Mouse (Mus musculus) liver, embryonic 15.5 days (tissue): ENCODE measurements around the gene Rad54l. TPM values are rescaled to one million over a fixed set of nuclear protein-coding genes. Genes with fewer than 3 reads are reported as not detected.

Source experiments
- ATAC-seq: fragments of 200-750 bp; cut with Nextera tagmentation; 2 replicates; pipeline ENCODE4 v1.8.0; 2017; ENCODE audit warnings: moderate number of reproducible peaks, mild to moderate bottlenecking, moderate library complexity; ENCODE audit not compliant: insufficient read depth
- H3K27ac ChIP-seq: fragments of 300-500 bp; sonication (generic); replicated peaks from 2 replicates; pipeline ENCODE4 v1.5.1; 2015; ENCODE audit warnings: mild to moderate bottlenecking, inconsistent platforms
- H3K27me3 ChIP-seq: fragments of 300-500 bp; sonication (generic); 2 replicates; pipeline ENCODE4 v1.6.1; 2015; ENCODE audit warnings: mild to moderate bottlenecking, inconsistent platforms
- H3K36me3 ChIP-seq: fragments of 300-500 bp; sonication (generic); replicated peaks from 2 replicates; pipeline ENCODE4 v1.6.1; 2015; ENCODE audit warnings: moderate library complexity, mild to moderate bottlenecking, inconsistent platforms
- H3K4me1 ChIP-seq: fragments of 300-500 bp; sonication (generic); replicated peaks from 2 replicates; pipeline ENCODE4 v1.6.1; 2015; ENCODE audit warnings: inconsistent platforms
- H3K4me2 ChIP-seq: fragments of 300-500 bp; sonication (generic); 2 replicates; pipeline ENCODE4 v1.6.1; 2015; ENCODE audit warnings: moderate library complexity, mild to moderate bottlenecking, inconsistent platforms
- H3K4me3 ChIP-seq: fragments of 300-500 bp; sonication (generic); replicated peaks from 2 replicates; pipeline ENCODE4 v1.5.1; 2015; ENCODE audit warnings: mild to moderate bottlenecking, inconsistent platforms
- H3K9ac ChIP-seq: fragments of 300-500 bp; sonication (generic); 2 replicates; pipeline ENCODE4 v1.6.1; 2015; ENCODE audit warnings: moderate library complexity, mild to moderate bottlenecking, inconsistent platforms
- H3K9me3 ChIP-seq: fragments of 300-500 bp; sonication (generic); replicated peaks from 2 replicates; pipeline ENCODE4 v1.6.1; 2016; ENCODE audit warnings: inconsistent platforms
- WGBS: fragments of 180-500 bp; shearing (Covaris S2); methylation state at CpG from one replicate; pipeline ENCODE4 v1.1.7; 2015; ENCODE audit warnings: mixed read lengths; ENCODE audit not compliant: insufficient replicate concordance; 5-methylcytosine and 5-hydroxymethylcytosine counted together
- polyA plus RNA-seq: library from polyadenylated mRNA; unstranded; fragments of >200 nt; fragmentation: Nextera tagmentation; extraction: Ambion mirVana; gene quantifications from 2 replicates; pipeline ENCODE4 v1.2.1, GENCODE M21; 2015

Gene Rad54l
- 26.0 and 26.8 TPM in 2 replicates for polyA plus RNA-seq

DNA sequence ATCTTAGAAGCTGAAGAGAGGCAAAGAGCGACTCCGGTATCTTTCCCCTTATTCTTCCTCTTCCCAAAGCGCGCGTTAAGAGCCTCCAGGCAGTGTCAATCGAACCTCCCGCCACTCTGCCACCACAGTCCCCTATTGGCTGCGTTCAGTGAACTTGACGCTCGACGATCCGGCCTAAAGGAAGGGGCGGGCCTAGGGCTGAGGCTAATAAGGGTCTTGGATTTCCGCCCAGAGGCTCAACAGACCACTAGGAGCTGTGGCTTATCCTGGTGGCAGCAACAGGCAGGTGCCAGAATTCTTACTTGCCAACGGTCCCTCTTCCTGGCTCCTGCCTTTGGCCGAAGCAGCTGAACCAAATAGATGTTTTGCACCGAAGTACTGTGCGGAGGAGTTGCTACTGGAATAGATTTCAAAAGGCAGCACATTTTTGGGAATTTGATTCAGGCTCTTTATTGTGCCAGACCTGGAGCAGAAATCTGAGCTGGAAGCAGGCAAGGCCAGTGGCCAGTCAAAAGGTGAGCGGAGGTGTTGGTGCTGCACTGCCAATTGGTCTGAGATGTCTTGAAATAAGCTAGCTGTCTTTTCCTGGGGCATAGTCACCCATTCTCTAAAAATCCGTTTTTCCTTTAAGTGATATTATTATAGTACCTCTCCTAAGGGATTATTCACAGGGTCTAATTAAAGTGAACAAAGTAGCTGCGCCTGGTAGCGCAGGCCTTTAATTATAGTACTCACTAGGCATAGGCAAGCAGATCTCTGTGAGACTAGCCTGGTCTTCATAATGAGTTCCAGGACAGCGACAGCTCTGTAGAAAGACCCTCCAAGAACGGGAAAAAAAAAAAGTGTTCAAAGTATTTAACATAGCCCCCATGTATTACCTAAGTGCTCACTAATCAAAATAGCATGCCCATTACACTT is at the start of gene Rad54l, which contains the start of gene Pomgnt1:
Gene Rad54l (minus strand): TSS at position 89 of the 918 bp plus-strand sequence.
Gene Pomgnt1 (plus strand): TSS at position 239 of the 918 bp plus-strand sequence.
- Histone ChIP-seq H3K4me1 (peaks cover 45% of the 10 kb centered on the region), H3K27me3 (no peaks in the 10 kb centered on the region), H3K36me3 (peaks cover 16% of the 10 kb centered on the region), H3K9me3 (no peaks in the 10 kb centered on the region), H3K4me3 (peak within 1 kb of the TSS; percentile 77), H3K9ac (peak within 1 kb of the TSS; percentile 74), H3K27ac (peak within 1 kb of the TSS; percentile 83), H3K4me2 (peak within 1 kb of the TSS; percentile 83)
- WGBS = 4% methylated on average over 24 of the region's 24 CpGs
- ATAC-seq = peak; percentile 95

DNA sequence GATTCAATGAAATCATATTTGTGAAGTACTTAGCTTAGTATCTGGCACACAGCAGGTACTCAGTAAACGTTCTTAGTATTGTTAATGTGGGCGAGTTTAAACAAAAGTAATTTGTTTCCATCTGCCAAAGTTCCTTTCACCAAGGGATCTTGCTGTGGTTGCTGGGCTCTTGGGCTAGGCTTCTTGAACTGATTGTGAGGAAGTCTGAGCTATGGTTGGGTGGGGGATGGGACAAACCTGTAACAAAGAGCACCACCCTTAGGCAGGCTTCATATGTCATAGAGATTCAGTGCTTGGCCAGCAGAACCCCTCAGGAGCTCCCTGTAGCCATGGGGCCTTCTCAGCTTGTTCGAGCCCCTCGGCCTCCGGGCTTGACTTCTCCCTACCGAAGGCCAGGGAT is 49.6 kb upstream of the Rad54l start, which contains the start of the genes 1700042G07Rik and Gm49337:
Gene 1700042G07Rik (plus strand): TSS at position 301 of the 400 bp plus-strand sequence.
Gene Gm49337 (plus strand): TSS at position 313 of the 400 bp plus-strand sequence.
- no peak within 1 kb of the TSS for H3K9ac ChIP-seq
- no peak within 1 kb of the TSS for H3K4me2 ChIP-seq
- no peak for ATAC-seq
- no peaks in the 10 kb centered on the region for H3K36me3 ChIP-seq
- H3K27me3 ChIP-seq = peaks cover 16% of the 10 kb centered on the region
- peaks cover 35% of the 10 kb centered on the region for H3K4me1 ChIP-seq
- H3K9me3 ChIP-seq = no peaks in the 10 kb centered on the region
- H3K27ac ChIP-seq = no peak within 1 kb of the TSS
- no peak within 1 kb of the TSS for H3K4me3 ChIP-seq
- WGBS = 70% methylated on average over 6 of the region's 6 CpGs

DNA sequence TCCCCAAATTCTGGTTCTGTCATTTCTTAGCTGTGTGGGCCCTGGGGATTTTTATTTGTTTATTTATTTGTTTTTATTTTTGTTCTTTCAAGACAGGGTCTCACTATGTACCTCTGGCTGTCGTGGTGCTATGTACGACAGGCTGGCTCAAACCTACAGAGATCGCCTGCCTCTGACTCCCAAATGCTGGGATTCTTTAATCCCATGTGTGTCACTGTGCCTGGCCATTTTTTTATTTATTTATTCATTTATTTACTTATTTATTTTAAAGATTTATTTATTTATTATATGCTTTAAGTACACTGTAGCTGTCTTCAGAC is 45.8 kb upstream of the Rad54l start:
- ATAC-seq = no peak
- Histone ChIP-seq H3K27ac (no peak overlapping the region), H3K36me3 (no peaks in the 10 kb centered on the region), H3K27me3 (0 out of 2 replicates have a peak, but pooled peaks cover 4% of the 10 kb centered on the region), H3K9me3 (no peaks in the 10 kb centered on the region), H3K4me3 (no peak overlapping the region), H3K4me1 (peaks cover 9% of the 10 kb centered on the region), H3K9ac (no peak overlapping the region), H3K4me2 (no peak overlapping the region)
- 63% methylated on average over 3 of the region's 3 CpGs for WGBS

DNA sequence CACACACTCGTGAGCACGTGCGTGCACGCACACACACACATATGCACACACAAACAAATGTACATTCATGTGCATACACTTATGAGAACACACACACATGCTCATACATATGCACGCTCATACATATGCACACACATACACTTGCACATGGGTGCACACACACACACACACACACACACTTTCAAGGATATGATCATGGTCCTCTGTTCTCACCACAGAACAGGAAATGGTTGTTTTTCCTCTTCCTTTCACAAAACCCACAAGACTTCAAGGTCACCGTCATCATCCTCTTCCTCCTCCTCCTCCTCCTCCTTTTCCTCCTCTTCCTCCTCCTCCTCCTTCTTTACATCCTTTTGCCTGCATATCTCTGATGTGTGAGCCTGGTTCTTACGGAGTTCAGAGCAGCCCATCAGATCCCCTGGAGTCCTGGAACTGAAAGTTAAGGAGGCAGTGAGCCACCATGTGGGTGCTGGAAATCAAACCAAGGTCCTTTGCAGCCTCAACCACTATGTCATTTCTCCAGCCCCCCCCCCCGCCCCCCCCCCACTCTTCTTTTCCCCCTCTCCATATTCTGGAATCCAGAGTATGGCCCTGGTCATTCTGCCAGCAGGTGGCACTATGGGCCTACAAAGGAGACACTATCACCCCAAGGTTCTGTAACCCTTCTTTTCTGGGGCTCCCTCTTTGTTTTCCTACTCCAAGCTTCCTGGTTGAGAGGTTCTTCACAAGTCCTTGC is 45.3 kb upstream of the Rad54l start:
- no peak overlapping the region for H3K4me3 ChIP-seq
- H3K36me3 ChIP-seq = no peaks in the 10 kb centered on the region
- H3K9me3 ChIP-seq = no peaks in the 10 kb centered on the region
- no peak overlapping the region for H3K27ac ChIP-seq
- H3K4me1 ChIP-seq = peaks cover 5% of the 10 kb centered on the region; the same call in 1 of the 2 replicates
- no peak for ATAC-seq
- 0 out of 2 replicates have a peak, but pooled peaks cover 4% of the 10 kb centered on the region for H3K27me3 ChIP-seq
- 62% methylated on average over 7 of the region's 8 CpGs for WGBS
- no peak overlapping the region for H3K9ac ChIP-seq
- H3K4me2 ChIP-seq = no peak overlapping the region

DNA sequence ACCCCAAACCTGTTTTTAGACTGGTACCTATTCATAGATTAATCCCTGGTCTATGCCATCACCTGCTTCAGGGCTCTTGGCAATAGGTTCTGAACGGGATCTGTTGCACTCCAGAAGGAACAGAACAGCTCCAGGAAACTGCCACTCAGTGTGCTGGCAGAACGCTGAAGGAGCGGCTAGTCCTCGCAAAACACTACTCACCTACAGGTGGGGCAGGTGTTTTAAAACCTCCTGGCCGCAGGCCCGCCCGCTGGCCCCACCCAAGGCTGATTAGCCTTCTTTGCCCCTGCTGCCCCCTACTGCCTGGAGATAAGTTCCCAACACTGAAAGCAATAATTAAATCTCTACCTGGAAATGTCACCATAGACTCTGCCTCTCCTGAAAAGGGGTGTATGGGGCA is 43.9 kb upstream of the Rad54l start, which contains the start of gene Tspan1:
Gene Tspan1 (minus strand): TSS at position 198 of the 400 bp plus-strand sequence.
- 0 out of 2 replicates have a peak, but pooled peaks cover 4% of the 10 kb centered on the region for H3K27me3 ChIP-seq
- no peak for ATAC-seq
- H3K36me3 ChIP-seq = no peaks in the 10 kb centered on the region
- WGBS = 23% methylated on average over 7 of the region's 7 CpGs
- H3K4me1 ChIP-seq = peaks cover 9% of the 10 kb centered on the region; the same call in 1 of the 2 replicates
- H3K4me2 ChIP-seq = no peak within 1 kb of the TSS
- no peaks in the 10 kb centered on the region for H3K9me3 ChIP-seq
- H3K4me3 ChIP-seq = no peak within 1 kb of the TSS
- no peak within 1 kb of the TSS for H3K9ac ChIP-seq
- H3K27ac ChIP-seq = no peak within 1 kb of the TSS

DNA sequence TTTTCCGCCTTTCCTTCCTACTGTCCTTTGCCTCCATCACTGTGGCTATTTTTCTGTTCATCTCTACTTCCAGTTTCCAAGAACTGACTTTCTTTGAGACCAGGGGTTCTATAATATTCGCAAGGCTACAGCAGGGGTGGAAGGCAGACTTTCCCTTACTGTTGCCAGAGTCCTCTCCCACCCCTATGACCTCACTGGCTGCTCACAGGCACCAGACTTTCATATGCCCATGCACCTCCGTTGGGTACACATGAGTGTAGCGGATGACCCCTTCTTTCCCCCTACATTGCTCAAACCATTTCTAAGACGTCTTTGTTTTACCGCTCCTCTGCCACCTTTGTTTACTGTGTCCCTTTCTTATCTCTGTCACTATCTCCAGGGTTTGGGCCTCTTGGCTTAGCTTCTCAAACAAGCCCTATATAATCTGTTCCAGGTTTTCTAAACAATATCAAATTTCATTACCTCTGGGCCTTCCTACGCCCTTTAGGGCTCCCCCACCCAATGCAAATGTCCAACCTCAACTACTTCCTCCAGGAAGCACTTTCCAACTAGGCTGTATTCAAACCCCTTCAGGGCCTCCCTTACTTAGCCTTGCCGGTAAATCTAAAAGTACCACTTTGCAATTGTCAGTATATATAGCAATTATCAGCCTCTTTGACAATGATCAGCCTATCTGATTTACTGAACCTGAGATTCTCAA is 42.4 kb upstream of the Rad54l start:
- H3K9me3 ChIP-seq = no peaks in the 10 kb centered on the region
- peaks cover 11% of the 10 kb centered on the region; the same call in 1 of the 2 replicates for H3K4me1 ChIP-seq
- H3K4me2 ChIP-seq = no peak overlapping the region
- no peaks in the 10 kb centered on the region for H3K36me3 ChIP-seq
- 39% methylated on average over 8 of the region's 8 CpGs for WGBS
- no peak for ATAC-seq
- no peak overlapping the region for H3K4me3 ChIP-seq
- H3K27ac ChIP-seq = no peak overlapping the region
- 0 out of 2 replicates have a peak, but pooled peaks cover 4% of the 10 kb centered on the region for H3K27me3 ChIP-seq
- H3K9ac ChIP-seq = no peak overlapping the region

DNA sequence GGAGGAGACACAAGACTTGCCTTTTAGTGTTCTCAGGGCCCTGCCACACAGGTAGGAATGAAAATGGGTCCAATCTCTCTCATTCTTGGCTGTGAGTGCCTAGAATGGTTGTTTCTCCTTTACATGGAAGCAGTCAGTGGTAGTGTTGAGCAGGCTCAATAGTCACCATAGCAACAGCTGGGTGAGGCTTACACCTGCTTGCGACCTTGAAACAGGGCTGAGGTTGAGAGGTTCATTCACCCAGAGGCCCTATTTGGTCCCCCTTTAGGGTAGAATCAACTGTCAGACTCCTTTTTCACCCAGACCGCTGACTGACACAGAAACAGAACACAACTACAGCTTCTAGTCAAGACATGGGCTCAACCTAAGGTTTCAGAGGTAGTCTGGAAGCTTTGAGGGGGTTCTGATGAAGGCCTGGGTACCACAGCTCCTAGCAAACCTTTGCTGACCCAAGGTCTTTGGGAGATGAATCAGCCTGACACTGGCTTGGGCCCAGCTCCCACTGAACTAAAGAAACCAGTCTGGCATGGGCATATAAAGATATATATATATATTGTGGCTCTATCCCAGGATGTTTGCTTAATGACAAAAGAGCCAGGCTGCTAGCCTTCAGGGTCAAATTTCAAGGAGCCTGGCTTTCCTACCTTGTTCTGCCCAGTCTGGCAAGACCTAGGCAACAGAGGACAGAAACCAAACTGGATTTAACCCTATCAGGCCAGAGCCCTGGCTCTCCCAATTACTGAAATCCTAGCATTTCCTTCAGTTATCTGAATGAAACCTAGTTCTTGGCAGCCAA is 41.5 kb upstream of the Rad54l start:
- Histone ChIP-seq H3K27ac (no peak overlapping the region), H3K4me3 (no peak overlapping the region), H3K4me1 (peaks cover 11% of the 10 kb centered on the region; the same call in 1 of the 2 replicates), H3K36me3 (no peaks in the 10 kb centered on the region), H3K9ac (no peak overlapping the region), H3K9me3 (no peaks in the 10 kb centered on the region), H3K27me3 (0 out of 2 replicates have a peak, but pooled peaks cover 4% of the 10 kb centered on the region), H3K4me2 (no peak overlapping the region)
- 58% methylated on average over 2 of the region's 2 CpGs for WGBS
- no peak for ATAC-seq

DNA sequence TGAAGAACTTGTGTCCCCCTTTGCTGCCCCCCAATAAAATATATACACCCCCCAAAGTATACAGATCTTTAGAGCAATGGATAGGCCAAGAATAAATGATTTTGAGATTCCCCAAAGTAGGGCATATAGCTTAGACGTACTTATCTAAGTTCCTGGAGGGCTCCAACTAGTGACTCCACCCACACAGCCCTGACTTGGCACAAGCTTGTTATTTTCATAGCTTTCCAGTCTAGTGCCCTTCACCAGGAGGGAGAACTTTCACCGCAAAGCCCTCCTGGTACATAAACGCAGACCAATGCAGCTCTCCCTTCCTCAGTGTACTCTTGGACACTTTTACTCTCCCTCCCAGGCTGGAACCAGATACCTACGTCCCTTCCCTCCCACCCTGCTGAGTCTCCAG is 38.7 kb upstream of the Rad54l start:
- no peak overlapping the region for H3K4me3 ChIP-seq
- no peaks in the 10 kb centered on the region for H3K9me3 ChIP-seq
- WGBS = 51% methylated on average over 4 of the region's 4 CpGs
- peaks cover 22% of the 10 kb centered on the region for H3K36me3 ChIP-seq
- peaks cover 6% of the 10 kb centered on the region; the same call in 1 of the 2 replicates for H3K4me1 ChIP-seq
- ATAC-seq = no peak; the same call in 1 of the 2 replicates
- no peak overlapping the region for H3K27ac ChIP-seq
- no peak overlapping the region for H3K4me2 ChIP-seq
- H3K27me3 ChIP-seq = 0 out of 2 replicates have a peak, but pooled peaks cover 4% of the 10 kb centered on the region
- H3K9ac ChIP-seq = no peak overlapping the region

DNA sequence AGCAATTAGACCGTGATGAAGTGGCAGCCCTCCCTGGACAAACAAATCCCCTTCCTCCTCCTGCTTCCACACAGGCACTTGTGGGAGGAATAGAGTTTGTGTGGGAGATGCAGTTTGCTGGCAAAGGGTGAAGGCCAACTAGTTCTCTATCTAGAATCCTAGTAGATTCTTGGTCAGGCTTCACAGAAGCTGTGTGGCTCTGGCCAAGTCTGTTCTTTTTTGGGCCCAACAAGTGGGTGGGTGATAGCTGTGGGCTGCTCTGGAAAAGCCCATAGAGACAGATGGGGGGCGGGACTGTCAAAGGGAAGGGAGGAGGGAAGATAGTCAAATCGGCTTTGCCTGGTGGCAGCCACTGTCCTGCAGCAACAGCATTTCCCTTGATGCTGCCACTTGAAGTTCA is 37.3 kb upstream of the Rad54l start:
- no peak overlapping the region for H3K9ac ChIP-seq
- H3K9me3 ChIP-seq = no peaks in the 10 kb centered on the region
- no peak overlapping the region for H3K27ac ChIP-seq
- H3K4me1 ChIP-seq = peaks cover 6% of the 10 kb centered on the region; the same call in 1 of the 2 replicates
- WGBS = 58% methylated on average over 3 of the region's 3 CpGs
- ATAC-seq = no peak
- H3K36me3 ChIP-seq = peaks cover 35% of the 10 kb centered on the region
- H3K4me2 ChIP-seq = no peak overlapping the region
- H3K27me3 ChIP-seq = no peaks in the 10 kb centered on the region
- no peak overlapping the region for H3K4me3 ChIP-seq

DNA sequence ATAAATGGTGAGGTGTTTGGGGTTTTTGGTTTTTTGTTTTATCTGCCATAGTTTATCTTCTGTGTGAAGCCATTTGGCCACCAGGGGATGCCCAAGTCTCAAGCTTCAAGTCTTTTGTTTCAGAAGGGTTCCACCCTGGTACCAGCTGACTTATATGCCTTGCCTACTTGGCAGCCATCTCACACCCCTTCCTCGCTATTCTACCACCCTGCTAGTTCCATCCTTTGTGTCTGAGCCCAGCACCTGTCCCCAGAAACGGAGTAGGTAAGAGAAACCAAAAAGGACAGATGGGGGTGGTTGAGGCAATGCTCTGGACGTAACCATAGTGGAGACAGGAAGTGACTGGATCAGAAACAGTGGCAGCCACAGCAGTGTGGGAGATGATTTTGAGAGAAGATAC is 36.4 kb upstream of the Rad54l start:
- Histone ChIP-seq H3K9ac (no peak overlapping the region), H3K9me3 (no peaks in the 10 kb centered on the region), H3K4me3 (no peak overlapping the region), H3K27ac (no peak overlapping the region), H3K4me1 (peaks cover 6% of the 10 kb centered on the region; the same call in 1 of the 2 replicates), H3K4me2 (no peak overlapping the region), H3K27me3 (no peaks in the 10 kb centered on the region), H3K36me3 (peaks cover 41% of the 10 kb centered on the region)
- no peak for ATAC-seq
- 42% methylated on average over 3 of the region's 3 CpGs for WGBS
